Mouse (Mus musculus) neural tube, embryonic 14.5 days (tissue): ENCODE data around the gene Aldh4a1. TPM values are rescaled to one million over a fixed set of nuclear protein-coding genes. Genes with fewer than 3 reads are reported as not detected.

ENCODE experiments used
- ATAC-seq: fragments of 200-750 bp; cut with Nextera tagmentation; 2 replicates; pipeline ENCODE4 v1.8.0; 2017; ENCODE audit warnings: low read depth, mild to moderate bottlenecking, moderate TSS enrichment, moderate library complexity
- H3K27ac ChIP-seq: fragments of 300-500 bp; sonication (generic); 2 replicates; pipeline ENCODE4 v1.5.1; 2014; ENCODE audit warnings: low read depth, mild to moderate bottlenecking, control low read depth, low read length, moderate library complexity, mixed read lengths
- H3K27me3 ChIP-seq: fragments of 300-500 bp; sonication (generic); 2 replicates; pipeline ENCODE4 v1.6.1; 2014; ENCODE audit warnings: low read length; ENCODE audit not compliant: control insufficient read depth, insufficient read depth
- H3K36me3 ChIP-seq: fragments of 300-500 bp; sonication (generic); 2 replicates; pipeline ENCODE4 v1.6.1; 2014; ENCODE audit warnings: low read length, mixed read lengths; ENCODE audit not compliant: control insufficient read depth, insufficient read depth
- H3K4me1 ChIP-seq: fragments of 300-500 bp; sonication (generic); 2 replicates; pipeline ENCODE4 v1.6.1; 2014; ENCODE audit warnings: low read length; ENCODE audit not compliant: control insufficient read depth, insufficient read depth
- H3K4me2 ChIP-seq: fragments of 300-500 bp; sonication (generic); 2 replicates; pipeline ENCODE4 v1.6.1; 2014; ENCODE audit warnings: mild to moderate bottlenecking, low read depth, low read length, control low read depth
- H3K4me3 ChIP-seq: fragments of 300-500 bp; sonication (generic); 2 replicates; pipeline ENCODE4 v1.5.1; 2014; ENCODE audit warnings: low read depth, low read length, control low read depth, mixed read lengths
- H3K9ac ChIP-seq: fragments of 300-500 bp; sonication (generic); replicated peaks from 2 replicates; pipeline ENCODE4 v1.6.1; 2014; ENCODE audit warnings: low read depth, mild to moderate bottlenecking, control low read depth, low read length, mixed read lengths
- H3K9me3 ChIP-seq: fragments of 300-500 bp; sonication (generic); 2 replicates; pipeline ENCODE4 v1.6.1; 2016; ENCODE audit warnings: low read length; ENCODE audit not compliant: control insufficient read depth
- WGBS: fragments of 180-500 bp; shearing (Covaris S2); extraction: QIAGEN DNeasy Blood & Tissue Kit; methylation state at CpG from one replicate; pipeline ENCODE4 v1.1.7; 2014; 5-methylcytosine and 5-hydroxymethylcytosine counted together
- polyA plus RNA-seq: library from polyadenylated mRNA; unstranded; fragments of >200 nt; fragmentation: Nextera tagmentation; extraction: Ambion mirVana; gene quantifications from 2 replicates; pipeline ENCODE4 v1.2.1, GENCODE M21; 2014

Gene Aldh4a1
- polyA plus RNA-seq, 1 experiment from 2014 or later = 13.5 TPM

GRCm38 (mm10) chr4:139587370-139587769 is 35.3 kb upstream of the Aldh4a1 start:
- Histone ChIP-seq H3K36me3 (no peaks in the 10 kb centered on the region), H3K4me2 (no peak overlapping the region), H3K9ac (no peak overlapping the region), H3K4me1 (peaks cover 16% of the 10 kb centered on the region; the same call in 1 of the 2 replicates), H3K4me3 (no peak overlapping the region), H3K27me3 (no peaks in the 10 kb centered on the region), H3K9me3 (no peaks in the 10 kb centered on the region), H3K27ac (no peak overlapping the region)
- no peak for ATAC-seq
- WGBS = 66% methylated on average over 4 of the region's 4 CpGs

GRCm38 (mm10) chr4:139587773-139588172 is 34.9 kb upstream of the Aldh4a1 start:
- no peaks in the 10 kb centered on the region for H3K9me3 ChIP-seq
- H3K4me2 ChIP-seq = no peak overlapping the region
- H3K4me1 ChIP-seq = peaks cover 13% of the 10 kb centered on the region; the same call in 1 of the 2 replicates
- 88% methylated on average over 4 of the region's 4 CpGs for WGBS
- no peaks in the 10 kb centered on the region for H3K36me3 ChIP-seq
- H3K9ac ChIP-seq = no peak overlapping the region
- no peak overlapping the region for H3K27ac ChIP-seq
- no peak overlapping the region for H3K4me3 ChIP-seq
- H3K27me3 ChIP-seq = no peaks in the 10 kb centered on the region
- ATAC-seq = no peak

GRCm38 (mm10) chr4:139589351-139590027 is 33.2 kb upstream of the Aldh4a1 start:
- ATAC-seq = no peak
- Histone ChIP-seq H3K27me3 (no peaks in the 10 kb centered on the region), H3K4me2 (no peak overlapping the region), H3K9ac (no peak overlapping the region), H3K4me3 (no peak overlapping the region), H3K36me3 (no peaks in the 10 kb centered on the region), H3K27ac (no peak overlapping the region), H3K9me3 (no peaks in the 10 kb centered on the region), H3K4me1 (peaks cover 8% of the 10 kb centered on the region; the same call in 1 of the 2 replicates)
- 37% methylated on average over 5 of the region's 5 CpGs for WGBS

GRCm38 (mm10) chr4:139590446-139590845 is 32.2 kb upstream of the Aldh4a1 start:
- no peak overlapping the region for H3K9ac ChIP-seq
- no peak for ATAC-seq
- H3K4me2 ChIP-seq = no peak overlapping the region
- H3K27ac ChIP-seq = no peak overlapping the region
- H3K36me3 ChIP-seq = no peaks in the 10 kb centered on the region
- 26% methylated on average over 4 of the region's 4 CpGs for WGBS
- H3K9me3 ChIP-seq = no peaks in the 10 kb centered on the region
- peaks cover 14% of the 10 kb centered on the region; the same call in 1 of the 2 replicates for H3K4me1 ChIP-seq
- H3K4me3 ChIP-seq = no peak overlapping the region
- no peaks in the 10 kb centered on the region for H3K27me3 ChIP-seq

- ATAC-seq = no peak
- 68% methylated on average over 7 of the region's 7 CpGs for WGBS
- Histone ChIP-seq H3K4me3 (no peak overlapping the region), H3K9me3 (no peaks in the 10 kb centered on the region), H3K36me3 (no peaks in the 10 kb centered on the region), H3K4me2 (no peak overlapping the region), H3K9ac (no peak overlapping the region), H3K27ac (no peak overlapping the region), H3K4me1 (peaks cover 39% of the 10 kb centered on the region), H3K27me3 (no peaks in the 10 kb centered on the region)
Observed at GRCm38 (mm10) chr4:139592895-139593294, 29.8 kb upstream of the Aldh4a1 start.

- Histone ChIP-seq H3K4me1 (peaks cover 44% of the 10 kb centered on the region), H3K4me2 (no peak overlapping the region), H3K9me3 (no peaks in the 10 kb centered on the region), H3K27ac (no peak overlapping the region), H3K9ac (no peak overlapping the region), H3K27me3 (no peaks in the 10 kb centered on the region), H3K4me3 (no peak overlapping the region), H3K36me3 (no peaks in the 10 kb centered on the region)
- ATAC-seq = no peak
- WGBS = 79% methylated on average over 6 of the region's 6 CpGs
Observed at GRCm38 (mm10) chr4:139593383-139593782, 29.3 kb upstream of the Aldh4a1 start.

- Histone ChIP-seq H3K4me3 (no peak overlapping the region), H3K36me3 (no peaks in the 10 kb centered on the region), H3K9ac (no peak overlapping the region), H3K4me1 (peaks cover 50% of the 10 kb centered on the region), H3K4me2 (no peak overlapping the region), H3K27ac (no peak overlapping the region), H3K9me3 (no peaks in the 10 kb centered on the region), H3K27me3 (no peaks in the 10 kb centered on the region)
- no peak for ATAC-seq
- WGBS = 66% methylated on average over 3 of the region's 3 CpGs
Observed at GRCm38 (mm10) chr4:139594062-139594461, 28.6 kb upstream of the Aldh4a1 start.

GRCm38 (mm10) chr4:139596715-139597114 is 26.0 kb upstream of the Aldh4a1 start:
- peaks cover 50% of the 10 kb centered on the region for H3K4me1 ChIP-seq
- H3K9ac ChIP-seq = peak overlapping the region; percentile 2; the same call in 1 of the 2 replicates
- peak overlapping the region; percentile 14; the same call in 1 of the 2 replicates for H3K4me2 ChIP-seq
- peak; percentile 10; the same call in 1 of the 2 replicates for ATAC-seq
- H3K27ac ChIP-seq = peak overlapping the region; percentile 83; the same call in 1 of the 2 replicates
- H3K27me3 ChIP-seq = no peaks in the 10 kb centered on the region
- H3K9me3 ChIP-seq = no peaks in the 10 kb centered on the region
- no peaks in the 10 kb centered on the region for H3K36me3 ChIP-seq
- 8% methylated on average over 9 of the region's 9 CpGs for WGBS
- no peak overlapping the region for H3K4me3 ChIP-seq
